Mouse (Mus musculus): Measurements from ENCODE around the gene Fgf18. TPM values are rescaled to one million over a fixed set of nuclear protein-coding genes. Genes with fewer than 3 reads are reported as not detected.

Gene Fgf18
- total RNA-seq (2021) (1 to 10 TPM; 2.4 to 2.5 TPM), polyA plus RNA-seq (2012; rRNA removed) (0.36 and 0.87 TPM in 2 replicates)
- long read RNA-seq, partial matches to known transcripts, result 0 of 2 reads
- long read RNA-seq, other reads (novel, unspliced or antisense), result 0 of 2 reads

GRCm38 (mm10) chr11:33147171-33147571, at the start of gene Fgf18:
Fgf18 (minus strand) TSS chr11:33147400.
- DNase-seq, result peak; percentile 58

DNA sequence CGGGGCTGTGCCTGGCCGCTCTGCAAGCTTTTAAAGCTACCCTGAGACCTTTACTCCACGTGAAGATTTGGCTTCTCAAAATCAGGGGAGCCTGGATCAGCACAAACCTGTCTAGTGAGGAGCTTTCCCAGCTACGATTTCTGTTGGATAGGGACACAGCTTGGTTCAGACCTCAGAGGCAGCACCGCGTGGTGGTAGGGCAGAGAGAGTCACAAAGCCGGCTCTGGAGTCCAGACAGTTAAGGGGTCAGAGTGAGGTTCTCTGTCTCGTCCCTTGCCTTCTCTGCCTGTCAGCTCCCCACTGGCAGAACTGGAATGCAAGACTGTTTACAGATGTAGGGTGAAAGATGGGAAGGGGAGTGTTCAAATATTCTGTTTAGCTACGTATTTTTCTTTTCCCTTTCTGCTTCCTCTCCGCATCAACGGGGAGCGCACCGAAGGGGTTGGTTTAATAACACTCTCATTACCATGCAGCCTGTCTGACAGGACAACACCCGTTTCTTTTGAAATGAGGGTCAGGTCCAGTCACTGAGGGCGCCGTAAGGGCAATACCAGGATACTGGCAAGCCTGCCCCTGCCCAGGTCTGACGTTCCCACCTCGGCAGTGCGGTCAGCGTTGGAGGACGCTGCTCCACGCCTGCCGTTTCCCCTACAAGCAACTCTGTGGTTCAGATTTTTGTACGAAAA, 49.4 kb upstream of the Fgf18 start:
- DNase-seq, result no peak

- no peak for DNase-seq
Observed at GRCm38 (mm10) chr11:33195531-33196446, 48.6 kb upstream of the Fgf18 start.

GRCm38 (mm10) chr11:33195061-33195460, 47.9 kb upstream of the Fgf18 start:
- no peak for DNase-seq

DNA sequence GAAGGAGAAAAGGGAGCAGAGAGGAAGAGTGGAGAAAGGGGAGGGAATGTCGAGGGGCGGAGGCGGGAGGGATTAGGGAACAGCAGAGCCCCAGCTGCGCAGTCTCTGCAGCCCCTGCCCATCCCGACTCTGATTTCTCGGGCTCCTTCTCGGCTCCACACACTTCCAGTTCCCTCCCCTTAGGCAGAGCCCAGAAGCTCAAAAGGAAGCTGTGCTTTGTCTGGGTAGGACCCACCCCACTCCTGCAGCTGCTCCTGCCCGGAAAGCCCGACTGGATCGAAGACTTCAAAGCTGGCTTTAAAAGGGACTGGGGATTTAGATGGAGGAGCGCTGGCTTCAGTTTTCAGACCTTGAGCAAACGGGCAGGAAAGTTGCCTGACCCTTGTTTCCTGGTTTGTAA, 46.5 kb upstream of the Fgf18 start:
- DNase-seq, result no peak

- DNase-seq, result no peak
Observed at GRCm38 (mm10) chr11:33181804-33182203, 34.6 kb upstream of the Fgf18 start.

GRCm38 (mm10) chr11:33180701-33181116, 33.5 kb upstream of the Fgf18 start:
- DNase-seq, result no peak

GRCm38 (mm10) chr11:33179802-33180201, 32.6 kb upstream of the Fgf18 start:
- no peak for DNase-seq

DNA sequence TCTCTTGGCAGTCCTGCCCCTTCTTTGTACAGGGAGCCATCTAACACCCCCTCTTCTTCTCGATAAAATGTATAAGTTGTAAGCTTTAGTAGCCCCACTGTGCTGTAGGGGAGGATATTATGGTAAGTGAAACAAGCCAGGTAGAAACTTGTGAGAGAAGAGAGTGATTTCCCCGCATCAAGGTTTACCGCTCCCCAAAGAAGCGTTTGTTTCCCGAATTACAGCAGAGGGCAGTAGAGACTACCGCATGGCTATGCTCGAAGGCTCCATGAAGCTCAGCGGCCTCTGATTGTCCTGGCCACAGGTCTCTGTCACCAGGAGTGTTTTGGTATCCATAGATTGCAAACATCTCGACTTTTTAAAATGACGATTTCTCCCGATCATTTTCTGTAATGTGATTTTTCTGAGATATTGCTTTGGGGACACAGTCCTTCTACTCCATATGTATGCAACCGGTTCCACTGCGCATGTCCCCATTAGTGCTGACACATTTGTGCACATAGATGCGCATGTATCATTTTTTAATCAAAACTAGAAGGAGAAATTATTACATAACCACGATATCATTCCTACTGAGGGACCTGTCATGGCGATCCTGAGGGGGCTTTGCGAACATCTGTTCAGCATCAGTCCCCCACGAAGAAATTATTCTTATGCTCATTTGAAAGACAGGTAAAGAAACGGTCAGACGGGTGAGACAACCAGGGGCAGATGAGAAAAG, 29.5 kb upstream of the Fgf18 start:
- peak; percentile 35 for DNase-seq

DNA sequence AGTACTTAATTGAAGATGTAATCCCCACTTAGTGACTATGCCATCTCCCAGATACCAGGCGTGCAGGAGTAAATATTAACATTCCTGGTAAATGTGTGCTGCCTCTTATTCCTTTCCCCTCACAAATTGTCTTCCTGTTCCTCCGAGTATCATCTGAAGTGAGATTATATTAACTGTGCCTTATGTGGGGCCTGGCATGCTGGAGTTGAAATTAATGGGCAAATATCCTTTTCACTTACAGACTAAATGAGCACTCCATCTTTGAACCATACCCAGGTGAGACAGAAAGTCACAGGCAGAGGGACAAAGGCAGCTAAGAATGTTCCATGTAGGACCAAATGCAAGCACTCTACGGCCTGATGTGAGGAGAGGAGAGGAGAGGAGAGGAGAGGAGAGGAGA, 28.6 kb upstream of the Fgf18 start:
- DNase-seq, result no peak

GRCm38 (mm10) chr11:33170489-33170888, 23.3 kb upstream of the Fgf18 start:
- DNase-seq, result peak; percentile 57

DNA sequence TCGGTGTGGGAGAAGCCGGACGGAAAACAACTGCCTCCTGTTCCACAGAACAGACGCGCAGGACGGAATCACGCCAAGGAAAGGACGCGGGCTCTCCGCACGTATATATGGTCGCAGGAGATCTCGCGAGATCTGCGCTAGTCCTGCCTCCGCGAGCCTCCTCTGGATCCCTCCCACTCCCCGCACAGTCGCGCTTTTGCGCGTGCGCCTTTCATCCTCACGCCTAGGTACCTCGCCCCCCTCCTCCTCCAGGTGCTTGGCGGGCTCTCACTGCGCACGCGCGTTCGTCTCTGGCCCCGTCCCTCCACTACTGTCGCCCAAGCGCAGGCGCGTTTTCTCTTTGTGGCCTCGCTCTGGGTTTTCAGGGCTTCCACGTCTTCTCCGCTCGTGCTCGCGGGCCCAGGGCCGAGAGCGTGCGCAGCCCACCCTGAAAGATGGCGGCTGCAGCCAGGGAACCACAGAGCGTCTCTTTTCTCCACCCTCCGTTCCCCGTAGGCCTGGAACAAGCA, 15.9 kb upstream of the Fgf18 start, which contains the start of gene Npm1:
Gene Npm1, minus strand, starts transcription at position 209 of the 509 bp plus-strand sequence.
- DNase-seq, result peak; percentile 100

- peak; percentile 82 for DNase-seq
Observed at GRCm38 (mm10) chr11:33162211-33162997, 15.2 kb upstream of the Fgf18 start.

- no peak for DNase-seq
Observed at GRCm38 (mm10) chr11:33159741-33160140, 12.5 kb upstream of the Fgf18 start.

DNA sequence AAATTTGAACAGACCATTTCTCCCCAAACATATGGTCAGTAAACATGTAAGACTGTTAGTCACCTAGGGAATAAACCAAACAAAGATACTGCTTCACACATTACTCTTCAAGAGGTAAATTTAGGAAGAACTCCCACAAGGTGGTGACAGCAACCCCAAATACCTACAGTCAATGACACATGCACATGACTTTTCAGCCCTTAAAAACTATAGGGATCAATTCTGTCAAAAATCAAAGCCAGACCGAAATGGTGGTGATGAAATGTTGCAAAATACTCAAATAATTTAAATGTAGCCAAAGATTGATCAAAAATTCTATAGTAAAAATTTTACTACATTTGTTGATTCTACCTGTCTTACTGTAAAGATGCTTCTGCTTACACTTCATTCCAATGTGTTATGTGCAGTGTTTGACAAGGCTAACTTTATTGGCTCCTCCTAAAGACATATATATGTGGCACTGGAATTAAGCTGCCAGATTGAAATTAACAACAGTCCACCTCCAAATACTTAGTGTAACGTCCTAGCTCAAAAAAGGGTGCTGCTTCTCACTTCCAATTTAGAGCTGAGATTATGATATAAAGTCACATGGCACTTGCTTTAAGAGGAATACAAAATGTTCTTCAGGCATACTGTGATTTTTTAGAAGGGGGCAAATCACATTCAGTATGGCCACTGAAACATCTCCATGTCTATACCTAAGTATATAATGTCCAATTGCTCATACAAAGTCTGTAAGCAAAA, 10.4 kb upstream of the Fgf18 start:
- DNase-seq, result no peak

DNA sequence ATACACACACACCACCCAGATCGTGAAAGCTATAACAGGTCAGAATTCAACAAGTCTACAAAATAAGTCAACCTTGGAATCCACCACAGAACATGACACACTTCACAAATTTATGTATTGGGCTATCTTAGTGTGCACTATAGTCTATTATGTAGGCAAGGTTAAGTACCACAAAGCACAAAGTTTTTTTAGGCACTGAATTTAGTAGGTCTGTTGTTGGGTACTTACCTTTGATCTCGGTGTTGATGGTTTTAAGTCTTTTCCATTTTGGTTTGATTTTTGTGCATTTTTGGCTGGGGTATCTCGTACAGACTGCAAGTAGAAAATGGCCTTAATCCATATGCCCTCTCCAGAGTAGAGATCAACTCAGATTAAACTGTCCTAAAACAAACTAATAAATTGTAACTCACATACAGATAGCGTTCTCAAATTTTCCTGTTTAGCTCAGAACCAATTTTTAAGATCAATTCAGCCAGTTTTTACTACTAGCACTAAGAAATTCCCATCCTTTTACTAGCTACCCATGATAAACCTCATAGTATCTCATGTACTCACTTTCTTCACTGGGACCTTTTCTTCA, 9.3 kb upstream of the Fgf18 start:
- no peak for DNase-seq

GRCm38 (mm10) chr11:33154459-33154858, 7.3 kb upstream of the Fgf18 start:
- no peak for DNase-seq

GRCm38 (mm10) chr11:33152997-33153396, 5.8 kb upstream of the Fgf18 start:
- DNase-seq, result no peak

DNA sequence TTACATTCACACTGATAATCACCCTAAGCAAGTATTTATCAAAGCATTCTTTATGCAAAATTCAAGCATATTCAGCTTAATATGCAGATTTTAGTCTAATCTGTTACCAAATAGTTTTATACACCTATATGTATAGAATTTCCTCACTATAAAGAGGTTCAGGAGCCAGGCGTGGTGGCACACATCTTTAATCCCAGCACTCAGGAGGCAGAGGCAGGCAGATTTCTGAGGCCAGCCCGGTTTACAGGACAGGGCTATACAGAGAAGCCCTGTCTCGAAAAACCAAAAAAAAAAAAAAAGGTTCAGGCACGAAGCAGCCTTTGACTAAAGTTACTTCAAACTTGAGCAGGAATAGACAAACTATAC, 4.6 kb upstream of the Fgf18 start:
- DNase-seq, result no peak

DNA sequence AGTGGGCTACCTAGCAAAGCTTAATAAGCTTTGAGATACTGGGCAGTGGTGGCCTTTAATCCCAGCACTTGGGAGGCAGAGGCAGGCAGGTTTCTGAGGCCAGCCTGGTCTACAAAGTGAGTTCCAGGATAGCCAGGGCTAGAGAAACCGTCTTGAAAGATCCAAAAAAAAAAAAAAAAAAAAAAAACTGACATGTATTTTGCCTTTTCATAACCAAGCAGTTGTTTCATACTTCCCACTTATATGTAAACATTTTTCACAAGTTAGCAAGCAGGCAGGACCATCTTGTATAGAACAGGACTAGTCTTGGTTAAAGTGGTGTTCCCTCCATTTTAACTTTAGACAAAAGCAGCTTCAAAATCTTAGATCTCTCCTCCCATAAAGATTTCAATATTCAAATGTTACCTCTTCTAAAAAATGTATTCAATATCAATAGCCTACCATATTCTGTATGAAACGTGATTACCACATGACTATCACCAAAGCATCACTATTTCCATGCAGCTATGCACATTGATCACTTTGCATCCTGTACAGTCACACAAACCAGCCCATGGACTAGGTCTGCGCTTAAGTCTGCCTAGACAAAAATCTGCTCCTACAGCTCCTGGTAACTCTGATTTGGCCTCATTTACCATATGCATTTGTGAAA, 4.1 kb upstream of the Fgf18 start:
- DNase-seq, result no peak
